Mouse (Mus musculus): Measurements from ENCODE around the gene Cryaa. TPM values are rescaled to one million over a fixed set of nuclear protein-coding genes. Genes with fewer than 3 reads are reported as not detected.
A peak's percentile ranks its signal among the peaks of the same experiment; 100 is the strongest.

The Cryaa gene
- total RNA-seq, 1 experiment from 2014 or later, result not detected

GRCm38 (mm10) chr17:31657141-31657983 lies 20.2 kb upstream of the Cryaa start:
- no peak for ATAC-seq (replicated peaks; ENCODE audit: insufficient number of reproducible peaks, low FRiP score, low TSS enrichment, poor library complexity, severe bottlenecking)

- ATAC-seq (replicated peaks; ENCODE audit: insufficient number of reproducible peaks, low FRiP score, low TSS enrichment, poor library complexity, severe bottlenecking), result no peak
Measured at GRCm38 (mm10) chr17:31658136-31658467, 19.5 kb upstream of the Cryaa start.

DNA sequence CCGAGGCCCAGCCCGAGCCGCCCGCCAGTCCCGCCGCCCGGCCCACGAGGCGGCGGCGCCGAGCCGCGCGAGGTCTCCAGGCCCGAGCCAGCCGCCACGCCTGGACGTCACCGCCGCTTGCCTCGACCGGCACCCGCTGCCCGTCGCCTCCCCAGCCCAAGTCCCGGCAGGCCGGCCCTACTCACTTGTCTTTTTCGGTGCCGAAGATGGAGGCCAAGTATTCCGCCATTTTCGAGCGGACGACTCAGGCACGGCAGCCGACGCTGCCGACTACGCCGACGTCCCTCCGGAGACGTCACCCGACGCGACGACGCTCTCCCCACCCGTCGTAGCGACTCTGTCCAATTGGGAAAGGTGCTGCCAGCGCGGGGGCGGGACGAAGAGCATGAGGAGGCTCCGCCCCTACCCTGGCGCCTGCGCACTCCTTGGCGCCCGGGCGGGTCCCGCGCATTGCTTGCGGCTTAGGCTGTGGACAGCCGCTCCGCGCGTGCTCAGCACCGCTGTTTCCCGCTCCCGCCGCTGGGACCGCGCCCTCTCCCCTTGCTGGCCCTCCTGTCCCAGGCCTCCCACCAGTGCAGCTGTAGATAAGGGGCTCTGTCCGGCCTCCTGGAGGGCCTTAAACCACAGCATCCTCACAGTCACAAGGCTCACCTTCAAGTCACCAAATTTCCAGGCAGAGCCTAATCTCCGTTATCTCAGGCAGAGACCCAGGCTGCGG lies 19.0 kb upstream of the Cryaa start, which contains the start of gene U2af1:
U2af1 (minus strand) TSS at position 425 of the 718 bp plus-strand sequence.
- ATAC-seq (replicated peaks; ENCODE audit: insufficient number of reproducible peaks, low FRiP score, low TSS enrichment, poor library complexity, severe bottlenecking), result peak; percentile 98

- no peak for ATAC-seq (replicated peaks; ENCODE audit: insufficient number of reproducible peaks, low FRiP score, low TSS enrichment, poor library complexity, severe bottlenecking)
Measured at GRCm38 (mm10) chr17:31660661-31661250, 16.9 kb upstream of the Cryaa start.

DNA sequence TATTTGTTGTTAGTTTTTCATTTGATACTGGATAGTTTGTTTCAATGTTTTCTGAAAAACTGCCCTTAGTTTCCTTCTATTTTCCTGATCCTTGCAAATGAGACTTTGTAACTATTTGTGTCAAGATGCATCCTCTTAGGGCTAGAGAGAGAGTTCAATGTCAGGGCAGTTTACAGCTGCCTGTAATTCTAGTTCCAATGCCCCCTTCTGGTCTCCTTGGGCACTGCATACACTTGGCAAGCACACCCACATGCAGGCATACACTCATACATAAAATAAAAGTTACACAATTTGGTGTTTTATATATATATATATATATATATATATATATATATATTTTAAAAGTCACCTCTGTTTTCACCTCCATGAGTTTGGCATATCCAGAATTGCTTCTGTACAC lies 14.8 kb upstream of the Cryaa start:
- no peak for ATAC-seq (replicated peaks; ENCODE audit: insufficient number of reproducible peaks, low FRiP score, low TSS enrichment, poor library complexity, severe bottlenecking)

- ATAC-seq (replicated peaks; ENCODE audit: insufficient number of reproducible peaks, low FRiP score, low TSS enrichment, poor library complexity, severe bottlenecking), result peak; percentile 89
Measured at GRCm38 (mm10) chr17:31664760-31665159, 12.8 kb upstream of the Cryaa start.

DNA sequence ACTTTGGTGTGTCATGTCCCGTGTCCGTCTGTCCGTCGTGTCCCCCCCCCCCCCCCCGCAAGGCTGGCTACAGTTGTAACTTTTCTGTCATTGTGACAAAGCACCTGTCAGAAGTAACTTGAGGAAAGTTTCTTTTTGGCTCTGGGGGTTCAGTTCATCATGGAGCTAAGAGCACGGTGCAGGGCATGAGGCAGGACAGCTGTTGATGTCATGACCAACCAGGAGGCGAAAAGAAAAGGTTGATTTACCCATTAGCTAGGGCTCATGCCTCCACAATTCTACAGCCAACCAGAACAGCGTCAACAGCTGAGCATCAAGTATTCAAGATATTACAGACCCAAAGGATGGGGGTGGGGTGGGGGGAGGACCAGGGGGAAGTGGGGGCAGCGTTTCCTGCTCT lies 9.3 kb upstream of the Cryaa start:
- ATAC-seq (replicated peaks; ENCODE audit: insufficient number of reproducible peaks, low FRiP score, low TSS enrichment, poor library complexity, severe bottlenecking), result no peak

DNA sequence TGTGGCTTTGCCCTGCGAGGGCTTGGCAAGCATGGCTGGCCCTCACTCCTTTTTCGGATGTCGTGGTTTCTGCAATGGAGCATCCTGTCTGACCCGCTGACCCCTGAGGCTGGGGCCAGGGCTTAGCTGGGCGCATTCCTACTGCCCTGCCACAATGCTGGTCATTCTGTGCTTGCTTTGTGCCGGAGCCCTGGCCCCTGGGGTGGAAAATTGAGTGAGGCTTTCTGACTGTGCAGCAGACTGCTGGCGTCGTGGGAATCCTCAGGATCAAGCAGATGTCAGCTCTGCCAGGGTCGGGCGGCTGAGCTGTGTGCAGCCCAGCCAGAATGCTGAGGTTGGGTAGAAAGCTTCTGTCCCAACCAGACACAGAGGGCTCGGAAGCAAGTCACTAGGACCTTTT lies 7.4 kb upstream of the Cryaa start:
- ATAC-seq (replicated peaks; ENCODE audit: insufficient number of reproducible peaks, low FRiP score, low TSS enrichment, poor library complexity, severe bottlenecking), result no peak

DNA sequence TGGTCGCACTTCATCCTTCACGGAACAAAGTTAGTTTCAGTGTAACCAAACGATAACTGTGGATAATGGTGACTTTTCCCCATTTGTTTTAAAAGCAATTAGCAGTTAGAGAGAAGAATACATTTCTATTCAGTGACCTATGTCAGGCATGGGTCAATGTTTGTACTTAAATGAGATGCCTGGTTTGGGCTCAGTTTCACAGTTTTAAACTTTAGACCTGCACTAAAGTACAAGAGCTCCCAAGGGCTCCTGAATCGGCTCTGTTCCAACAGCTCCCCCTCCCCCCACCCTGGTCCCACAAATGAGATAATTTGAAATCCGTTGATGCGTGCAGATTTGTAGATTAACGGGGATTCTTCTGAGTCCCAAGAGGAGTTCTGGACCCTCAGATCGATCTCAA lies 5.9 kb upstream of the Cryaa start:
- ATAC-seq (replicated peaks; ENCODE audit: insufficient number of reproducible peaks, low FRiP score, low TSS enrichment, poor library complexity, severe bottlenecking), result no peak

DNA sequence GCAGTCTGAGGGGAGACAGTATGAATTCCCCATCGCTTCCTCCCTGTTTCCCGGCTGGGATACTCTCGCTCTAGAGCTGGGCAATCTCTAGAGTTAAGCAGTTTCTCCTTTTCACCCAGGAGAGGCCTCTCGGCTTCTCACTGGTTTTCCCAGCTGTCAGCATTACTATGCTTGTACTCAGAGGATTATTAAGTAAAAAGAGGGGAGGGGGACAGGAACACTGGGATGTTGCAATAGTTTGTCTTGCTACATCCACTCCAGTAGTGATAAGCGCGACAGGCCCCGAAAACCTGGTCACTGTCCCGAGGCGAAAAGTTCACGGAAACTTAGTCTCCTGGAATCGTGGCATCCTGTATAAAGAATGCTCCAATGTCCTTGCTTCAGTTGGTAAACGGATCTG lies 5.3 kb upstream of the Cryaa start:
- no peak for ATAC-seq (replicated peaks; ENCODE audit: insufficient number of reproducible peaks, low FRiP score, low TSS enrichment, poor library complexity, severe bottlenecking)

DNA sequence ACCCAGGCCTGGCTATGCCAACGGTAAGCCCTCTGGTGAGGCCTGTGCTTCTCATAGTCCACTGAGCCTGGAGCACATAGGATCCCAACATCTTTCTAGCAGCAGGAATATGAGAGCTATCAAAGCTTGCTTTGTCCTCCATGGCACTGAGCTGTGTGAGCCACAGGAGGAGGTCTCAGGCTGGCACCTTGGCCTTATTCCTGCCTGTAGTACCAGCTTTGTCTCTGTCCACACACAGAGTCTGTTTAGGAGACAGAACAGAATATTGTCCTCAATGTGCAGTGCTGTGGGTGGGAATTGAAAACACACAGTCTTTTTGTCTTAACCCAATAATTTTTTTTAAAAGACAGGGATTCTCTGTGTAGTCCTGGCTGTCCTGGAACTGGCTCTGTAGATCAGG lies 3.2 kb upstream of the Cryaa start:
- no peak for ATAC-seq (replicated peaks; ENCODE audit: insufficient number of reproducible peaks, low FRiP score, low TSS enrichment, poor library complexity, severe bottlenecking)

GRCm38 (mm10) chr17:31680450-31680849 lies 2.8 kb downstream of the Cryaa start:
- ATAC-seq (replicated peaks; ENCODE audit: insufficient number of reproducible peaks, low FRiP score, low TSS enrichment, poor library complexity, severe bottlenecking), result peak; percentile 68

DNA sequence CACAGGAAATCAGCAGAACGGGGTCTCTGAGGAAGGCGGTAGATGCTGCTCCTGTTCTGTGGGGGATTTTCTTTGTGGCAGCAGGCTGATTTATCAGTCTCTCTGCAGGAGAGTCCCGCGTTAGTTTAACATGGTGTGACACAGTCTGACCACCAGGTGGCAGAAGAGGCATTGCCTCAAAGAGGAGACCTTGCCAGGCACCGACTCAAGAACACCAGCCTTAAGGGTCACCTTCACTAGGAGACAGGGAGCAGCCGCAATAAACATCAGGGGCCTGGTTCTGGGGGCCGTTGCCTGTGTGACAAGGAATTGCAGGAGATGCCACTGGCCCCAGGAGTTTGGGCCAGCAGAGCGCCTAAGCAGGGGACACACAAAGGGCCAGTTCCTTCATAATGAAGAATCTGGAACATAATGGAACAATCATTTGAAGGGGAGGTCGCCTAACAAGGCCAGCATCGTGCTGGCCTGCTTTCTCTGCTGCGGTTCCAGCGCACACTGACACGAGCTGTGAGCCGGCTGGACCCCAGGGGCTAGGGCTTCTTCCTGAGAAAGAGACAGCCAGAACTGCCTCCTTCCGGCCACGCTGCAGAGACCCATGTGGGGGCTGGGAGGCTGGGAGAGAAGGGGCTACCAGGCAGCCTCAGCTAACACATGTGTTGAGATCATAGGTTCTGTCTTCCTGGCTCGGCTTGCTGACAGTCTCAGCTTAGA lies 8.1 kb downstream of the Cryaa start:
- ATAC-seq (replicated peaks; ENCODE audit: insufficient number of reproducible peaks, low FRiP score, low TSS enrichment, poor library complexity, severe bottlenecking), result peak; percentile 73

DNA sequence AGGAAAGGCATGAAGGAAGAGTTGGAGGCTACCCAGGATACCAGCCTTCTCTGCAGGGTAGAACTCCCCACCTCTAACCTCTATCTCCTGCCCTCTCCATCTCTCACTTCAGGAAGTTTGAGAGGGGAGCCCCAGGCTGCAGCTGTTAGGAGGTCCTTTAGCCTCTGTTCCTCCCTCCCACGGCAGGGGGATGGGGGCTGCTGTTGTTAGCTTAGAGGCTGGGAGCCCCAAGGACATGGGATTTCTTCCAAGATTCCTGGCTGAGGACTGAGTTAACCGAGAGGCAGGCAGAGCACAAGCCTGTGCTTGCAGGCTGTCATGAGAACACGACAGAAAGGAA lies 8.6 kb downstream of the Cryaa start:
- ATAC-seq (replicated peaks; ENCODE audit: insufficient number of reproducible peaks, low FRiP score, low TSS enrichment, poor library complexity, severe bottlenecking), result no peak

DNA sequence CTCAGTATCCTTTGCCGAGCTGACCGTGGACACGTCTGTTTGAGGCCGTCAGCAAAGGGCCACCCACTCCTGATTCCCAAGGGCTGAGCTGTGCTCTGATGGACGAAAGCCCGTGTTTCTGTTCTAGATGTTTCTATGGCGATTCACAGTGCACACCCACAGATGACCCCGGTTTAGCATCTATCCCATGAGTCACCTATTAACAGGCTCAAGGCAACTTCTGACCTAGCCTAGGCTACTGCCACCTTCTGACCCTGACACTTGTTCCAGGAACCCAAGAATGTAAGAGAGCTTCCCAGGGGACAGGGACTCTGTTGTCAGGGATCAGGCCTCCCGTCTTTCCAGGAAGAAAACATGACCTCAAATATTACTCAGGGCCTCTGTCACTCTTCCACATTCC lies 10.5 kb downstream of the Cryaa start:
- no peak for ATAC-seq (replicated peaks; ENCODE audit: insufficient number of reproducible peaks, low FRiP score, low TSS enrichment, poor library complexity, severe bottlenecking)

GRCm38 (mm10) chr17:31689606-31690005 lies 12.0 kb downstream of the Cryaa start:
- ATAC-seq (replicated peaks; ENCODE audit: insufficient number of reproducible peaks, low FRiP score, low TSS enrichment, poor library complexity, severe bottlenecking), result no peak

DNA sequence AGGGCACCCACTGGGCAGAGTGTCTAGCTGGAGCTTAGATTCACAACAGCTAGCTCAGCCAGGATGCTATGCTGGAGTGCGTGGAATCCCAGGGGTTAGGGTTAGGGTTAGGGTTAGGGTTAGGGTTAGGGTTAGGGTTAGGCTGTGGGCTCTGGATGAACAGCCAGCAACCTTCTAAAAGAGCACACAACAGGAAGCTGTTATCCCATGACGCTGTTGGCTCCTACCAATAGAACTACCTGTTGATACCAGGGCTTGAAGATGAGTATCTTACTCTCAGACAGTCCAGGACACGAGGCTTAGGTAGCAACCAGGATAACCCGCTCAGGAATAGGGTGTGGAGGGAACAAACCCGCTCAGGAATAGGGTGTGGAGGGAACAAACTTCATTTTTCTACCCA lies 15.3 kb downstream of the Cryaa start:
- ATAC-seq (replicated peaks; ENCODE audit: insufficient number of reproducible peaks, low FRiP score, low TSS enrichment, poor library complexity, severe bottlenecking), result no peak

DNA sequence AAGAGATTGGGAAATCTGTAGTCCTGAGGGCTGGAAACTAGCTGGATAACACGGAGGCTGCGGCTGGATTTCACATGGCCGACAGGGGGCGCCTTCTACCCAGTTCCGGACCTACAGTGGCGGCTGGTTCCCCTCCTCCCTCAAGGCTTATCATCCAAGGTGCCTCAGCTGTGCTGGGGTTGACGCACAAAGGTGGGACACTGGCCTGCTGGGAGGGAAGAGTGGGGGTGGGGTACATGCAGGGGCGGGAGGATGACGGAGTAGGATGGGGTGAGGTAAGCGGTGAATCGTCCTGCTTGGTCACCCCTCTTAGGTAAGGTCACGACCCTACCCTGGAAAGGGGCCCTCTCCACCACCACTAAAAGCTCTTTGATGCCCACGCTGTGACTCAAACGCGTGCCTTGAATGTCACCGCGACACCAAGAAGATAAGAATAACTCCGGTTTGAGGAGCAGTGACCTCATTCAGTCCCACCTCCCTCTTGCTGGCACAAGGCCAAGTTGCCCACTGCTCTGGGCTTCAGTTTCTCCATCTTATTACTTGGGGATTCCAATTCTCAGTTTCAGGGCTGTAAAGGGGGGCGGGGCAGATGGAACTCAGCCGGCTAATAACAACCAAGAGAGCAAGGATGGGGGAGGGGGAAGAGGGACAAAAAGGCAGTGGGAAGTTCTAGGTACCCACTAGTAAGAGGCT lies 15.9 kb downstream of the Cryaa start:
- peak; percentile 80 for ATAC-seq (replicated peaks; ENCODE audit: insufficient number of reproducible peaks, low FRiP score, low TSS enrichment, poor library complexity, severe bottlenecking)

DNA sequence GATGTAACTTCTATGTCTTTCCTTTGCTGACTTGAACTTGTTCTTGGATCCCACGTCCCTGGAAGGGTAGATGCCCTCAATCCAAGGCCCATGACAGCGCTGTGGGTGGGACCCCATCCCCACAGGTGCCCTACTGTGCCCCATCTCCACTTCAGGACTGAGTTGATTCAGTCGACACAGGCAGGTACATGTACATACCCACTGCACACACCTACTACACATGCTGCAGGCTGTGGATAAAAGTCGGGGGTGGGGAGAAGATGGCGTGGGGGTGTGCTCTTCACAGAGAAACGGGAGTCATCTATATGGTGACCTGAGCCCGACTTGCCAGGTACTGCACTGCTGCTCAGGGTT lies 16.4 kb downstream of the Cryaa start:
- no peak for ATAC-seq (replicated peaks; ENCODE audit: insufficient number of reproducible peaks, low FRiP score, low TSS enrichment, poor library complexity, severe bottlenecking)

All from monocyte, adult 5-6 weeks (primary cell).